Mouse (Mus musculus): ENCODE measurements around the gene Olfr1051.
"Not testable (repeated sequence)": the region's sequence is repeated elsewhere in the genome, so short reads cannot be mapped to it uniquely, and the experiment has no call there.

The Olfr1051 gene

DNA sequence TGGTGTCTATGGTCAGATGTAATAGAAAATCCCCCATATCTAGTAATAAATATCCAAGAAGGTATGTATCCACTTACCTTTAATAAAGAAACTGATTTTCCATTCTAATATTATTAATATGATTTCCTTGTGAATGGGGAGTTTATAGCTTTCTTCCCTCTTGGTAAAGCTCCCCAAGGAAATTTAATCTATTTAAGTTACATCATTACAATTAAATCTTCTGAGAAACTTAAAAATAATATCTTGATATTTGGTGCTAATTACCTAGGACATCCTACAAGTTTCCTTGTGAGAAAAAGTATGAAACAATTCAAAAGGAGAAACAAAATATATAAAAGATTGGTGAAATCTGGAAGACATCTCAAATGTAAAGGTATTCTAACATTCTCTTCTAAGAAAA, at the start of gene Olfr1051:
TSS of gene Olfr1051 (minus strand) at position 101 of the 400 bp plus-strand sequence.
- not testable (repeated sequence) for DNase-seq (ENCODE audit: low read depth, low spot score)

DNA sequence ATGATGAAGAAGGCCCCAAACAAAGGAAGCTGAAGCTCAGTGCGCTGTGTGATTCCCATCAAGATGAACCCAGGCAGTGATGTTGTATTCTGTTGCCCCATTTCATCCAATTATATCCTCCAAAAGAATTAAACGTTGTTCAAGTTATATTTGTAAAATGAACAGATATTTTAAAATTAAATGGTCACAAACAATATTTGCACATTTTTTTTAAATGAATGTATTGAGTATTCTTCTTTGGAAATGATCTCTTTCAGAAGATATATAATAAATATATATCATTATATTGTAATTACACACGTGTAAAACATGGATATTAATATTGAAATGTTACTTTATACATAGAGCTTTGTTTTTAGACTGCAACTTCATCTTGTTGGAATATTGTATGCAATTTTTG, 36.3 kb upstream of the Olfr1051 start, which contains the start of gene Olfr1053:
TSS of gene Olfr1053 (minus strand) at position 101 of the 400 bp plus-strand sequence.
- no peak for DNase-seq (ENCODE audit: low read depth, low spot score)

DNA sequence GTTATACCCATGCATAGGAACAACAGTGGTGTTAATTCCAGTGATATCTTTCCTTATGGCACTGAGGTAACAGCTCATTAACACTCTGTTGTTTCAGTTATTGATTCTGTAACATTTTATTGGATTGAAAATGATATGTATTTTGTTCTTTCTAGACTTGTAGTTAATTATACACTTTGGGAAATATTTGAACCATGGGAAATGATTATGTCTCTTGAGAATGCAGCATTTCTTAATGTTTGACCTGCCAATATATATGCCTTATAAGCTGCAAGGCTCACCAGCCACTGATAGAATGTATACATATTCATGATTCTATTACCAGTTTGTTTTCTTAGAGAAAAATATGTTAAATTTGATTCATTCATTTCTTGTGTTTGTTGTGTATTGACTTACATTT, 13.3 kb upstream of the Olfr1051 start, which contains the start of gene Olfr1052:
TSS of gene Olfr1052 (plus strand) at position 301 of the 400 bp plus-strand sequence.
- DNase-seq (ENCODE audit: low read depth, low spot score), result no peak

DNA sequence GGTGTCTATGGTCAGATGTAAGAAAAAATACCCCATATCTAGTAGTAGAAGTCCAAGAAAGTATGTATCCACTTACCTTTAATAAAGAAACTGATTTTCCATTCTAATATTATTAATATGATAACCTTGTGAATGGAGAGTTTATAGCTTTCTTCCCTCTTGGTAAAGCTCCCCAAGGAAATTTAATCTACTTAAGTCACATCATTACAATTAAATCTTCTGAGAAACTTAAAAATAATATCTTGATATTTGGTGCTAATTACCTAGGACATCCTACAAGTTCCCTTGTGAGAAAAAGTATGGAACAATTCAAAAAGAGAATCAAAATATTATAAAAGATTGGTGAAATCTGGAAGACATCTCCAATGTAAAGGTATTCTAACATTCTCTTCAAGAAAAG, 20.7 kb downstream of the Olfr1051 start, which contains the start of gene Olfr1049:
TSS of gene Olfr1049 (minus strand) at position 101 of the 400 bp plus-strand sequence.
- DNase-seq (ENCODE audit: low read depth, low spot score), result not testable (repeated sequence)

DNA sequence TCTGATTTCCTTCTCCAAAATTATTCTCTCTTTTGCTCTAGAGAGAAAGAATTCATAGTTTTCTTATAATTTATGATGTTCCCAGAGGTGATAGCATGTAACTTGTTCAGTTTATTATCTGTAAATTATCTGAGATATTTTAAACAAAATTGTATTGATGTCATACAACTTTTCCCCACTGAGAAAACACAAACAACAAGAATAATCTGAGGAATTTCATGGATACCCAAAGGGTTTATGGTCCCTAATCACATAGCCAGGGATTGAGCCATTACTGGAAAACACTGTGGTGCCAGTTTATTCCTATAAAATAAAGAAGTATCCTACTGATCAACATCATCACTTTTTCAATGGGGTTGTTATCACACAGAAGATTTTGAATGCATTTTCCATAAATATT, 38.7 kb downstream of the Olfr1051 start, which contains the start of gene Olfr1048:
TSS of gene Olfr1048 (minus strand) at position 101 of the 400 bp plus-strand sequence.
- no peak for DNase-seq (ENCODE audit: low read depth, low spot score)

DNA sequence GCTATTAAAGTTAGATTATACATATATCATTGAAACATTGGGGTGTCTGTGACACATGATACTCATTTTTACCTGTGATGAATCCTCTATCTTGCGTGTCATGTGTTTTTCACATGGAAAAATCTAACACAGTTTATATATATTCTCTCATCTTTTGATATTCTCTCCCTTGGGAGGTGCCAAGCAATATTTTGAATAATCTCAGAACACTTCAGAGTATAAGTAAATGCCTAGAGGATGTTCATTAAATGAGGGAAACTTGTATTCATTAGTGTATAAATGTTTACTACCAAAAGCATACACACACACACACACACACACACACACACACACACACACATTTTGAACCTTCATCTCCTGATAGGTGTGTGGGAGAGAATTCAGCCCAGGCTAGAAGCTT, 47.6 kb downstream of the Olfr1051 start, which contains the start of gene Olfr1047:
TSS of gene Olfr1047 (minus strand) at position 101 of the 400 bp plus-strand sequence.
- no peak for DNase-seq (ENCODE audit: low read depth, low spot score)
